Mouse (Mus musculus) skeletal muscle tissue, adult 2 months (tissue): ENCODE measurements around the gene Slc25a26.

Experiments used
- DNase-seq: peaks from one replicate; pipeline ENCODE4 v3.0.0-alpha.2; 2012; ENCODE audit warnings: low read depth, low spot score

Gene Slc25a26

GRCm38 (mm10) chr6:94499897-94500623, at the start of gene Slc25a26:
TSS of gene Slc25a26 (plus strand) at chr6:94500331.
- peak; percentile 86 for DNase-seq

GRCm38 (mm10) chr6:94464037-94464891, 35.9 kb upstream of the Slc25a26 start:
- DNase-seq = peak; percentile 19

- DNase-seq = no peak
Observed at GRCm38 (mm10) chr6:94466508-94467205, 33.5 kb upstream of the Slc25a26 start.

GRCm38 (mm10) chr6:94492739-94493138, 7.4 kb upstream of the Slc25a26 start:
- no peak for DNase-seq

GRCm38 (mm10) chr6:94503963-94504362, 3.8 kb downstream of the Slc25a26 start:
- no peak for DNase-seq

- no peak for DNase-seq
Observed at GRCm38 (mm10) chr6:94507921-94508320, 7.8 kb downstream of the Slc25a26 start.

- DNase-seq = no peak
Observed at GRCm38 (mm10) chr6:94508807-94509206, 8.7 kb downstream of the Slc25a26 start.

- DNase-seq = no peak
Observed at GRCm38 (mm10) chr6:94509220-94509619, 9.1 kb downstream of the Slc25a26 start.

GRCm38 (mm10) chr6:94518171-94518570, 18.0 kb downstream of the Slc25a26 start:
- peak; percentile 22 for DNase-seq

- DNase-seq = no peak
Observed at GRCm38 (mm10) chr6:94524335-94524734, 24.2 kb downstream of the Slc25a26 start.

- no peak for DNase-seq
Observed at GRCm38 (mm10) chr6:94530756-94531155, 30.6 kb downstream of the Slc25a26 start.

GRCm38 (mm10) chr6:94532086-94532485, 32.0 kb downstream of the Slc25a26 start:
- no peak for DNase-seq

GRCm38 (mm10) chr6:94536478-94536877, 36.3 kb downstream of the Slc25a26 start:
- no peak for DNase-seq

- no peak for DNase-seq
Observed at GRCm38 (mm10) chr6:94537652-94538051, 37.5 kb downstream of the Slc25a26 start.

- DNase-seq = no peak
Observed at GRCm38 (mm10) chr6:94540090-94540489, 40.0 kb downstream of the Slc25a26 start.

- DNase-seq = no peak
Observed at GRCm38 (mm10) chr6:94540615-94541014, 40.5 kb downstream of the Slc25a26 start.

- no peak for DNase-seq
Observed at GRCm38 (mm10) chr6:94541133-94541532, 41.0 kb downstream of the Slc25a26 start.

GRCm38 (mm10) chr6:94541854-94542253, 41.7 kb downstream of the Slc25a26 start:
- no peak for DNase-seq

GRCm38 (mm10) chr6:94543902-94544840, 44.0 kb downstream of the Slc25a26 start:
- peak; percentile 40 for DNase-seq

GRCm38 (mm10) chr6:94547239-94547638, 47.1 kb downstream of the Slc25a26 start:
- no peak for DNase-seq

GRCm38 (mm10) chr6:94550298-94550697, 50.2 kb downstream of the Slc25a26 start:
- no peak for DNase-seq
